Mouse (Mus musculus): ENCODE measurements around the gene 2310034C09Rik.
A peak's percentile ranks its signal among the peaks of the same experiment; 100 is the strongest.
"Not testable (repeated sequence)": the region's sequence is repeated elsewhere in the genome, so short reads cannot be mapped to it uniquely, and the experiment has no call there.

2310034C09Rik gene

DNA sequence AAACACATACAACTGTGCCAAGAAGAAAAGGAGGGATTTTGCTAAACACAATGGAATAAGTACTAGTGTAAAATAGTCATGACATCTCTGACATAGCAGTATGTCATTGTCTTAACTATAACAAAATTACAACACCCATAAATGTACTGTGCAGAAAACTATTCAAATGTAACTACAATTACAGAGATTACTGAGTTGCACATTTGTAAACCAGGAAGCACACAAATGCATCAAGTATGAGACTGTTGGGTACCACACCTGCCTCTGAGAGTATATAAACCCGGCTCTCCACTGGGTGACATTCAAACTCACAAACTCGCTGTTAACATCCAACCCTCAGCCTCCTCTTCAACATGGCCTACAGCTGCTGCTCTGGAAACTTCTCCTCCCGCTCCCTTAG, at the start of gene 2310034C09Rik:
Gene 2310034C09Rik (plus strand): TSS at position 301 of the 400 bp plus-strand sequence.
- DNase-seq: not testable (repeated sequence)

DNA sequence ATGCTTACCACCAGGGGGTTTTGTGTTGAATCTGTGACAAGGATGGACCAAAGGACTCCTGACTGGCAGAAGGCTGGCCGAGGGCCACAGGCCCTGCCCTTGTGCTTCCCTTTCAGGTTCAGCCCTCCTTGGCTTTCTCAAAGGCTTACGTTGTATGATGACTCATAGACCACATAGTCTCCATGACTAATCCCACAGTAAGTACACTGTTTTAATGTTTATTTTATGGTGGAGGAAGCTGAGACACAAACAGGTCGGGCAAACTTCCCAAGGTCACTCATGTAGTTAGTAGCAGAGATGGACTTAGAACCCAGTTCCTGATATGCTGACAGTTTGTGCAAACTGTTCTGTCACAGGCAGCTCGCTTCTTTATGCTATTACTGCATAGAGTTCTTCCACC, 47.9 kb upstream of the 2310034C09Rik start:
- DNase-seq: peak; percentile 12 to 19

DNA sequence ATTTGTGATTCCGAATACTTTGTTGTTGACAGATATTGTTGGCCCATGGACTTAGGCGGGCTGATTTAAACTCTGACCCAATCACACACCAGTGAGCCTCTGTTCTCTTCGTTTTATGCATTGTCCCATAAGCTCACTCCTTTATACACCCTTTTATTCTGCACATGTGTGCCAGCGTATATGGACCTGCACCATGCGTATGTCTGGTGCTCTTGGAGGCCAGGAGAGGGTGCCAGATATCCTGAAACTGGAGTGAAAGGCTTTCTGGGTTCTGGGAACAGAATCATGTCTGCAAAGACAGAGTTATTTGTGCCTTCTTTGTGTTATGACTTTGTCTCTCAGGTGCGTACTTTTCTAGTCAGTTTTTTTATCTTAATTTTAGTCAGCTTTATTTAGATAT, 47.4 kb upstream of the 2310034C09Rik start:
- DNase-seq: peak; percentile 18 to 19

DNA sequence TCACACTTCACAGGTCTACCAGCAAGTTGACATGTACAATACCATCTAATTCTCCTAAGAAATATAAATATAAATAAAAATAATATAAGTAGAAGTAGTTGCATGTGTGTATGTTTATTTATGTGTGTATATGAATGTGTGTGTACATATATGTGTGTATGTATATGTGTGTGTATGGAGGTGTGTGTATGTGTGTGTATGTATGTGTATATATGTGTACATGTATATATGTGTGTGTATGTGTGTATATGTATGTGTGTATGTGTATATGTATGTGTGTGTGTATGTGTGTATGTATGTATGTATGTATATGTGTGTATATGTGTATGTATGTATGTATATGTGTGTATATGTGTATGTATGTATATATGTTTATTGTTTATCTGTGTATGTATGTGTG, 42.1 kb upstream of the 2310034C09Rik start:
- DNase-seq: no peak

DNA sequence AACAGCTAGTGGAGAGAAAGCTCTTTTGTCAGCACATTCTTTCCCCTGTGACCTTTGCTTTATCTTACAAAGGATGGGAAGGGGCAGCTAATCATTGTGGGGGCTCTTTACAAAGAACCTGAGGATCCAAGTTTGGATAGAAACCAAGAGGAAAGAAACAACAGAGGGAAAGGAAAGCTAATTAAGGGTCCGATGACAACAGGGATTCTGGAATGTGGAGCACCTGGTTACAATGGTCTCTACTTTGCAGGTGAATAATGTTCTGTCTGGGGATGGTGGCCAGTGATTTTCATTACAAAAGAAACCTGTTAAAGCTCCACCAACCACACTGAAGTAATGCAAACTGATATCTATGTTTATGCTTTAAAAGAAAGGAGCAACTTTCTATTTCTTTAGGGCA, 38.6 kb upstream of the 2310034C09Rik start:
- DNase-seq: no peak

DNA sequence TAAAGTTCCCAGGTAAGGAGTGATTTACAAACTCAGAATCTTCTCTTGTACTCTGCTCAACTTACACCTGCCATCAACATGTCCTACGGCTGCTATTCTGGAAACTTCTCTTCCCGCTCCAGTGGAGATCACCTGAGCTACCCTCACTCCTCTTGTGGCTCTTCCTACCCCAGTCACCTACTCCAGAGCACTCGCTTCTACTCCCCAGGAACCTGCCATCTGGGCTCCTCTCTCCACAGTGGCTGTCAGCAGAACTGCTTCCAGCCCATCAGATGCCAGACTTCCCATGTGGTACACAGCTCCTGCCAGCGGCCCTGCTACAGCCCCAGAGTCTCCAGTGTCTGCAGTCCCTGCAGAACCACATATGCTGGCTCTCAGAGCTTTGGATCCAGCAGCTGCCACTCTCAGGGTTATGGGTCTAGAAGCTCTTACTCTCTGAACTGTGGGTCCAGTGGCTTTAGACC, 29.8 kb upstream of the 2310034C09Rik start, which contains the start of gene Krtap13-1:
Gene Krtap13-1 (plus strand): TSS at position 51 of the 464 bp plus-strand sequence.
- peak; percentile 70 to 85 for DNase-seq

DNA sequence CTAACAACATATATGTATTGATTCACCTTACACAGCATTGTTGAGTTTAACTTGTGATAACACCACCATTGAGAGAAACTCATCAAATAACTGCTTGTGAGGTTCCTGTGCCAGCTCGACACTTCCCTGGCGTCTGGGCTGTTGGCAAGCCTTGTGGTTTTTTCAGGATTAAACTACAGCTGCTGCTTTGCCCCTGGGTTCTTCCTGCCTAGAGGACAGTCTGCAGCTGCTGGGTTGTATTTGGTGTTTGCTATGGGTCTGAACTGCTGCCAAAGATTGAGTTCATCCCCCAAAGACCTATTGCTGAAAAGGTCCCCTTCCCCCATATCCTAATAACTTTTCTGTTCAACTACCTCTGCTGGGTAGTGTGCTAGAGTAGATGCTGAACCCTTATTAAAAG, 23.3 kb upstream of the 2310034C09Rik start:
- DNase-seq: peak; percentile 42 to 54

DNA sequence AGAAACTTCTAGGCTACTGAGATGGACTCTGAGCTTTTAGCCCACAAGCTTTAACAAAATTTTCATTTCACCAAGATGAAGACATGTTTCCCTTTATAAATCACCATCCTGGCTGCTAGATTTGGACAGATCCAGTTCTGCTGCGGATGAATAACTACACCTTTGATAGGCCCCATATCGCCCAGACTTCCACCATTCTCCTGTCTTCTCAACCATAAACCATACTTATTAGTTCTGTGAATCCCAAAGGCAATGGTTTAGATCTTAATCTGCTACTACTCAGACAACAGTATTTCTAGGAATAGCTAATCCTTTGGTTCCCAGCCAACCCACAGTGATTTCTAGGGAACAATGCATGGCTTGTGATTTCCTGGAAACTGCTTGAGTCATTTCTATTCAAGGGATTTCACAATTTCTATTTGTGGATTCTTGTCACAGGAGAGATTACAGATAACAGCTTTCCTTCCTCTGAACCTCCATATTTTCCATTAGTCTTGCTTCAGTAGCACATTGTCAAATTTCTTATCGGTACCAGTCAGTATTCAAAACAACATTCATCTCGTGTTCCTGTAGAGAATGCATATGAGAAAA, 13.8 kb upstream of the 2310034C09Rik start:
- DNase-seq: peak; percentile 12 to 14

DNA sequence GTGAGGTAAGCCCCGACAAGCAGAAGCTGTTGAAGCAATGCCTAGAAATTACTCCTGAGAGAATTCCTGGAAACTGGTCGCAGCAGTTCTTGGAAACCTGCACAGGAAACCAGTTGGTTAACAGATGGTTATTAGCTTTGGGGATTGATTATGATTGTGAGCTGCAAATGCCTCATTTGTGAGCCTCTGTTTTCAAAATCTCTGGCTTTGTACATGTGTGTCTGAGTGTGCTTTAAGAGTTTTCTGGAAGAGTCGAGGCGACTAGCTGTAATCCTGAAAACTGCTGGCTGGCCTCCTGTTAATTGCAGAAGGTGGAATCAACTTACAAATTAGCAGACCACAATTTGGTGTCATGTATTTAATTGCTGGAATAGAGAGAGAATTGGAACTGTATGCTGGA, 10.7 kb upstream of the 2310034C09Rik start:
- DNase-seq: peak; percentile 24 to 38

DNA sequence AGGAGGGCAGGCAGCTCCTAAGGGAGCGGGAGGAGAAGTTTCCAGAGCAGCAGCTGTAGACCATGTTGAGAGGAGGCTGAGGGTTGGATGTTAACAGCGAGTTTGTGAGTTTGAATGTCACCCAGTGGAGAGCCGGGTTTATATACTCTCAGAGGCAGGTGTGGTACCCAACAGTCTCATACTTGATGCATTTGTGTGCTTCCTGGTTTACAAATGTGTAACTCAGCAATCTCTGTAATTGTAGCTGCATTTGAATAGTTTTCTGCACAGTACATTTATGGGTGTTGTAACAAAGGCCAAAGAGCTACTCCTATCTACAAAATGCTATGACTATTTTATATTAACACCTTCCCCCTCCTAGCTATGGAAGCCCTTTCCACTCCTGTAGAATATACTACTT, 7.1 kb upstream of the 2310034C09Rik start, which contains the start of gene Krtap13:
Gene Krtap13 (minus strand): TSS at position 101 of the 400 bp plus-strand sequence.
- not testable (repeated sequence) for DNase-seq

DNA sequence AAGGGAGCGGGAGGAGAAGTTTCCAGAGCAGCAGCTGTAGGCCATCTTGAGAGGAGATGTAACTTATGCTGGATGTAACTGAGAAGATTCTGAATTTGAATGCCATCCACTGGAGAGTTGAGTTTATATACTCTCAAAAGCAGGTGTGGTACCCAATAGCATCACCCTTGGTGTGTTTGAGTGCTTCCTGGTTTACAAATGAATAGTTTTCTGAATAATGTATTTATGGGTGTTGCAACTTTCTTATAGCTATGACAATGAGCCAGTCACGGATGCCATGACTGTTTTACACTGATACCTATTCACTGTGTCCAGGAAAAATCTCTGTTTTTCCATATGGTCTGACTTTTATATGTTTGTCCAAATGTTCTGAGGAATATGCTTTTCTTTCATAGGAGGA, 15.5 kb downstream of the 2310034C09Rik start, which contains the start of gene 2310057N15Rik:
Gene 2310057N15Rik (minus strand): TSS at position 101 of the 400 bp plus-strand sequence.
- no peak for DNase-seq

DNA sequence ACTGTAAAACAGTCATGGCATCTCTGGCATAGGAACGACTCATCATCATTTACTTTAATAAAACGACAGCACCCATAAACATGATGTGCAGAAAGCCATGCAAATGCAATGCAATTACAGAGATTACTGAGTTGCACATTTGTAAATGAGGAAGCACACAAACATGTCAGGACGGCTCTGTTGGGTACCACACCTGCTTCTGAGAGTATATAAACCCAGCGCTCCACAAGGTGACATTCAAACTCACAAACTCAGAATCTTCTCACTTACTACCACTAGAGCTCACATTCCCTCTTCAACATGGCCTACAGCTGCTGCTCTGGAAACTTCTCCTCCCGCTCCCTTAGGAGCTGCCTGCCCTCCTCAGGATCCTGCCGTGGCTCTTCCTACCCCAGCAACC, 18.9 kb downstream of the 2310034C09Rik start, which contains the start of gene Gm5965:
Gene Gm5965 (plus strand): TSS at position 301 of the 400 bp plus-strand sequence.
- no peak for DNase-seq

DNA sequence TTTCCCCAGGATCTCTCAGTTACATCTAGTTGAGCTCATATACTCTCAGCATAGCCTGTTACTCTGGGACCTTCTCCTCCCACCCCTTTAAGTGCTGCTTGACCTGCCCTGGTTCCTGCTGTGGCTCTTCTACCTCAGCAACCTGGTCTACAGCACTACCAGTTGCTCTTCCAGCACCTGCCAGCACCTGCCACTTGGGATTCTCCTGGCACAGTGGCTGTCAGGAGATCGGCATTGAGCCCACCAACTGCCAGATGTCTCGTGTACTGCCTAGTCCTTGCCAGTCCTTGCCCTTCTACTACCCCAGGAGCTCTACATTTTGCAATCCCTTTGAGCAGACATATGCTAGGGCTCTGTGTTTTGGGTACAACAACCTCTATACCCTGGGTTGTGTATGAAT, 28.1 kb downstream of the 2310034C09Rik start:
- DNase-seq: peak; percentile 78 to 87

All from cerebellum, postnatal 10 days (tissue).